Mouse (Mus musculus) forebrain, embryonic 10.5 days (tissue): ENCODE measurements around the gene Med17. TPM values are rescaled to one million over a fixed set of nuclear protein-coding genes. Genes with fewer than 3 reads are reported as not detected.

Experiments used
- DNase-seq: peaks from one replicate; pipeline ENCODE4 v3.0.0-alpha.2; 2017; ENCODE audit warnings: low spot score; ENCODE audit errors: extremely low spot score
- H3K27ac ChIP-seq: fragments of 300-500 bp; sonication (generic); 2 replicates; pipeline ENCODE4 v1.5.1; 2016; ENCODE audit warnings: mild to moderate bottlenecking
- H3K27me3 ChIP-seq: fragments of 300-500 bp; sonication (generic); 2 replicates; pipeline ENCODE4 v1.6.1; 2016; ENCODE audit warnings: mild to moderate bottlenecking; ENCODE audit not compliant: poor library complexity, severe bottlenecking
- H3K36me3 ChIP-seq: fragments of 300-500 bp; sonication (generic); replicated peaks from 2 replicates; pipeline ENCODE4 v1.6.1; 2016; ENCODE audit warnings: mild to moderate bottlenecking, moderate library complexity
- H3K4me1 ChIP-seq: fragments of 300-500 bp; sonication (generic); 2 replicates; pipeline ENCODE4 v1.6.1; 2016
- H3K4me3 ChIP-seq: fragments of 300-500 bp; sonication (generic); 2 replicates; pipeline ENCODE4 v1.5.1; 2016; ENCODE audit warnings: mild to moderate bottlenecking, moderate library complexity
- H3K9me3 ChIP-seq: fragments of 300-500 bp; sonication (generic); 2 replicates; pipeline ENCODE4 v1.6.1; 2016; ENCODE audit warnings: mild to moderate bottlenecking, moderate library complexity
- WGBS: fragments of 180-500 bp; shearing (Covaris S2); methylation state at CpG from one replicate; pipeline ENCODE4 v1.1.7; 2016; 5-methylcytosine and 5-hydroxymethylcytosine counted together
- polyA plus RNA-seq: library from polyadenylated mRNA; unstranded; fragments of >200 nt; fragmentation: Nextera tagmentation; extraction: Ambion mirVana; gene quantifications from 2 replicates; pipeline ENCODE4 v1.2.1, GENCODE M21; 2016

The Med17 gene
- polyA plus RNA-seq, 1 experiment from 2014 or later, result 39.5 TPM

- no peaks in the 10 kb centered on the region for H3K27me3 ChIP-seq
- peak overlapping the region; percentile 92 for H3K27ac ChIP-seq
- H3K4me1 ChIP-seq, result peaks cover 24% of the 10 kb centered on the region
- H3K4me3 ChIP-seq, result peak overlapping the region; percentile 98
- 9% methylated on average over 19 of the region's 19 CpGs for WGBS
- no peaks in the 10 kb centered on the region for H3K9me3 ChIP-seq
- H3K36me3 ChIP-seq, result peaks cover 32% of the 10 kb centered on the region
- DNase-seq, result no peak
Observed at GRCm38 (mm10) chr9:15279139-15279648, 537 bp downstream of the Med17 start.

- 87% methylated on average over 3 of the region's 3 CpGs for WGBS
- H3K27me3 ChIP-seq, result no peaks in the 10 kb centered on the region
- H3K36me3 ChIP-seq, result peaks cover 41% of the 10 kb centered on the region
- no peak overlapping the region for H3K27ac ChIP-seq
- H3K4me1 ChIP-seq, result peaks cover 24% of the 10 kb centered on the region
- H3K4me3 ChIP-seq, result no peak overlapping the region
- DNase-seq, result no peak
- H3K9me3 ChIP-seq, result no peaks in the 10 kb centered on the region
Observed at GRCm38 (mm10) chr9:15278343-15278742, 1.4 kb downstream of the Med17 start.

- peaks cover 24% of the 10 kb centered on the region for H3K4me1 ChIP-seq
- 93% methylated on average over 4 of the region's 4 CpGs for WGBS
- no peaks in the 10 kb centered on the region for H3K9me3 ChIP-seq
- H3K4me3 ChIP-seq, result no peak overlapping the region
- no peaks in the 10 kb centered on the region for H3K27me3 ChIP-seq
- H3K27ac ChIP-seq, result no peak overlapping the region
- DNase-seq, result no peak
- H3K36me3 ChIP-seq, result peaks cover 56% of the 10 kb centered on the region
Observed at GRCm38 (mm10) chr9:15276855-15277254, 2.9 kb downstream of the Med17 start.

GRCm38 (mm10) chr9:15273981-15274380 lies 5.8 kb downstream of the Med17 start:
- no peak for DNase-seq
- Histone ChIP-seq H3K36me3 (peaks cover 84% of the 10 kb centered on the region), H3K27ac (no peak overlapping the region), H3K4me3 (no peak overlapping the region), H3K27me3 (no peaks in the 10 kb centered on the region), H3K9me3 (no peaks in the 10 kb centered on the region), H3K4me1 (peaks cover 11% of the 10 kb centered on the region)
- 90% methylated on average over 2 of the region's 2 CpGs for WGBS

- Histone ChIP-seq H3K4me1 (no peaks in the 10 kb centered on the region), H3K27ac (no peak overlapping the region), H3K27me3 (no peaks in the 10 kb centered on the region), H3K36me3 (peaks cover 86% of the 10 kb centered on the region), H3K9me3 (no peaks in the 10 kb centered on the region), H3K4me3 (no peak overlapping the region)
- WGBS, result 98% methylated on average over 10 of the region's 10 CpGs
- DNase-seq, result no peak
Observed at GRCm38 (mm10) chr9:15263487-15263886, 16.2 kb downstream of the Med17 start.

- Histone ChIP-seq H3K27ac (no peak overlapping the region), H3K4me1 (no peaks in the 10 kb centered on the region), H3K4me3 (no peak overlapping the region), H3K27me3 (no peaks in the 10 kb centered on the region), H3K36me3 (peaks cover 71% of the 10 kb centered on the region), H3K9me3 (no peaks in the 10 kb centered on the region)
- no peak for DNase-seq
- 94% methylated on average over 8 of the region's 8 CpGs for whole genome bisulfite sequencing
Observed at GRCm38 (mm10) chr9:15261980-15262379, 17.8 kb downstream of the Med17 start.

GRCm38 (mm10) chr9:15256214-15256613 lies 23.5 kb downstream of the Med17 start:
- no peak overlapping the region for H3K27ac ChIP-seq
- H3K27me3 ChIP-seq, result no peaks in the 10 kb centered on the region
- peaks cover 14% of the 10 kb centered on the region for H3K36me3 ChIP-seq
- no peaks in the 10 kb centered on the region for H3K9me3 ChIP-seq
- DNase-seq, result no peak
- no peak overlapping the region for H3K4me3 ChIP-seq
- no peaks in the 10 kb centered on the region for H3K4me1 ChIP-seq
- WGBS, result 81% methylated on average over 3 of the region's 3 CpGs

- no peaks in the 10 kb centered on the region for H3K27me3 ChIP-seq
- H3K4me3 ChIP-seq, result no peak overlapping the region
- no peaks in the 10 kb centered on the region for H3K4me1 ChIP-seq
- no peak for DNase-seq
- 85% methylated on average over 7 of the region's 7 CpGs for WGBS
- H3K9me3 ChIP-seq, result no peaks in the 10 kb centered on the region
- no peak overlapping the region for H3K27ac ChIP-seq
- no peaks in the 10 kb centered on the region for H3K36me3 ChIP-seq
Observed at GRCm38 (mm10) chr9:15254501-15254900, 25.2 kb downstream of the Med17 start.

- no peak for DNase-seq
- 82% methylated on average over 7 of the region's 7 CpGs for WGBS
- no peaks in the 10 kb centered on the region for H3K4me1 ChIP-seq
Observed at GRCm38 (mm10) chr9:15252196-15252595, 27.5 kb downstream of the Med17 start.

GRCm38 (mm10) chr9:15250376-15250775 lies 29.4 kb downstream of the Med17 start:
- no peaks in the 10 kb centered on the region for H3K27me3 ChIP-seq
- H3K4me1 ChIP-seq, result no peaks in the 10 kb centered on the region
- no peaks in the 10 kb centered on the region for H3K36me3 ChIP-seq
- no peak overlapping the region for H3K4me3 ChIP-seq
- H3K27ac ChIP-seq, result no peak overlapping the region
- no peaks in the 10 kb centered on the region for H3K9me3 ChIP-seq
- 79% methylated on average over 7 of the region's 7 CpGs for WGBS
- no peak for DNase-seq

More at GRCm38 (mm10) chr9:15252196-15252595, 27.5 kb downstream of the Med17 start:
- Histone ChIP-seq H3K4me3 (no peak overlapping the region), H3K36me3 (no peaks in the 10 kb centered on the region), H3K9me3 (no peaks in the 10 kb centered on the region), H3K27me3 (no peaks in the 10 kb centered on the region), H3K27ac (no peak overlapping the region)

- WGBS, result 79% methylated on average over 14 of the region's 14 CpGs
- H3K36me3 ChIP-seq, result no peaks in the 10 kb centered on the region
- no peaks in the 10 kb centered on the region for H3K4me1 ChIP-seq
- no peak overlapping the region for H3K4me3 ChIP-seq
- DNase-seq, result no peak
- H3K27me3 ChIP-seq, result peaks cover 3% of the 10 kb centered on the region
- no peak overlapping the region for H3K27ac ChIP-seq
- H3K9me3 ChIP-seq, result no peaks in the 10 kb centered on the region
Observed at GRCm38 (mm10) chr9:15245319-15246075, 34.2 kb downstream of the Med17 start.

- DNase-seq, result no peak
- H3K9me3 ChIP-seq, result no peaks in the 10 kb centered on the region
- no peak overlapping the region for H3K4me3 ChIP-seq
- H3K36me3 ChIP-seq, result no peaks in the 10 kb centered on the region
- no peak overlapping the region for H3K27ac ChIP-seq
- WGBS, result 94% methylated on average over 1 of the region's 1 CpGs
- peaks cover 37% of the 10 kb centered on the region for H3K27me3 ChIP-seq
- H3K4me1 ChIP-seq, result peaks cover 23% of the 10 kb centered on the region
Observed at GRCm38 (mm10) chr9:15242130-15242529, 37.6 kb downstream of the Med17 start.

GRCm38 (mm10) chr9:15241596-15241939 lies 38.2 kb downstream of the Med17 start:
- whole genome bisulfite sequencing, result 48% methylated on average over 9 of the region's 9 CpGs
- H3K4me3 ChIP-seq, result no peak overlapping the region

More at GRCm38 (mm10) chr9:15241596-15241939, 38.2 kb downstream of the Med17 start:
- peak; percentile 51 for DNase-seq
- no peaks in the 10 kb centered on the region for H3K9me3 ChIP-seq
- H3K36me3 ChIP-seq, result no peaks in the 10 kb centered on the region
- H3K27ac ChIP-seq, result no peak overlapping the region
- peaks cover 23% of the 10 kb centered on the region for H3K4me1 ChIP-seq
- H3K27me3 ChIP-seq, result peaks cover 37% of the 10 kb centered on the region
